In genomic region chr9:63952591-63952990, GRCm38 (mm10) we compare ENCODE assay signal across 19 mouse cellular contexts.
A peak's percentile ranks its signal among the peaks of the same experiment; 100 is the strongest.
DNase-seq lines count a peak whose midpoint lies in the region; ATAC-seq lines count a peak whose summit lies in the region.
"Had no signal": no experiment of that assay in that cellular context is flagged by ENCODE, and none has a peak within 500 bp of the region (broad histone marks: within the 10 kb centered on the region; RNA-seq: fewer than 3 reads in every experiment).

No protein-coding gene starts in this region.

- intact Hi-C loops in heart, postnatal 14 days (cut with DNase I) = no loop called here

- peak overlapping the region; percentile 60 for H3K27ac ChIP-seq in heart, embryonic 12.5 days (ENCODE audit: poor library complexity, severe bottlenecking)
- peak overlapping the region; percentile 18; the same call in 1 of the 2 replicates for H3K27ac ChIP-seq in heart, embryonic 16.5 days (ENCODE audit: low read length)
- H3K27ac ChIP-seq: embryonic facial prominence, embryonic 13.5 days; forebrain, embryonic 12.5 days; hindbrain, embryonic 10.5 days; hindbrain, embryonic 15.5 days had no signal

- H3K4me2 ChIP-seq in heart, embryonic 12.5 days = no peak overlapping the region
- no peak overlapping the region for H3K4me2 ChIP-seq in heart, embryonic 16.5 days (ENCODE audit: low read depth, low read length)
- H3K4me2 ChIP-seq: embryonic facial prominence, embryonic 13.5 days; forebrain, embryonic 12.5 days had no signal

- no peak for ATAC-seq in heart, embryonic 12.5 days (ENCODE audit: insufficient number of reproducible peaks, low FRiP score)
- no peak for ATAC-seq in heart, embryonic 16.5 days (replicated peaks; ENCODE audit: extremely low read depth, insufficient read depth, low FRiP score)
- no peak for ATAC-seq in activated CD4-positive, CD25-positive, alpha-beta regulatory T cell, adult 4 months
- ATAC-seq: forebrain, embryonic 16.5 days; intestine, embryonic 16.5 days; Patski had no signal

- H3K36me3 ChIP-seq in heart, embryonic 12.5 days = peaks cover 33% of the 10 kb centered on the region
- H3K36me3 ChIP-seq in heart, embryonic 16.5 days (ENCODE audit: control insufficient read depth, insufficient read depth) = peaks cover 9% of the 10 kb centered on the region; the same call in 1 of the 2 replicates
- H3K36me3 ChIP-seq: hindbrain, embryonic 15.5 days had no signal

- 50% methylated on average over 2 of the region's 2 CpGs for WGBS in heart, embryonic 12.5 days
- 56% methylated on average over 2 of the region's 2 CpGs for WGBS in heart, embryonic 16.5 days

- no peak for DNase-seq in heart, postnatal 14 days
- DNase-seq in heart, adult 9 months (ENCODE audit: low spot score in 2 of 2) = no peak
- peak; percentile 51 for DNase-seq in lung, postnatal 10 days
- DNase-seq: adrenal gland, adult 2 months; adrenal gland, postnatal 25 days; cerebellum, adult 18-20 months; cerebellum, adult 9-11 months; cerebellum, postnatal 36 days; gastrocnemius, postnatal 10 days had no signal

- H3K9me3 ChIP-seq in heart, embryonic 12.5 days (replicated peaks) = no peaks in the 10 kb centered on the region
- no peaks in the 10 kb centered on the region for H3K9me3 ChIP-seq in heart, embryonic 16.5 days (replicated peaks; ENCODE audit: control insufficient read depth, low read length)
- H3K9me3 ChIP-seq: embryonic facial prominence, embryonic 13.5 days; forebrain, embryonic 12.5 days; hindbrain, embryonic 10.5 days; hindbrain, embryonic 15.5 days had no signal

- H3K27me3 ChIP-seq in heart, embryonic 12.5 days (replicated peaks) = no peaks in the 10 kb centered on the region
- no peaks in the 10 kb centered on the region for H3K27me3 ChIP-seq in heart, embryonic 16.5 days (ENCODE audit: control insufficient read depth, insufficient read depth, low read length)
- H3K27me3 ChIP-seq: embryonic facial prominence, embryonic 13.5 days; hindbrain, embryonic 15.5 days; Patski had no signal

- no peak overlapping the region for H3K4me3 ChIP-seq in heart, embryonic 12.5 days
- H3K4me3 ChIP-seq in heart, embryonic 16.5 days (ENCODE audit: low read length) = no peak overlapping the region
- H3K4me3 ChIP-seq: embryonic facial prominence, embryonic 13.5 days; forebrain, embryonic 12.5 days; hindbrain, embryonic 10.5 days had no signal

- H3K9ac ChIP-seq in heart, embryonic 12.5 days = peak overlapping the region; percentile 52
- H3K9ac ChIP-seq in heart, embryonic 16.5 days (ENCODE audit: low read length) = no peak overlapping the region
- H3K9ac ChIP-seq: embryonic facial prominence, embryonic 13.5 days; forebrain, embryonic 12.5 days had no signal

- peaks cover 94% of the 10 kb centered on the region for H3K4me1 ChIP-seq in heart, embryonic 12.5 days (replicated peaks)
- peaks cover 32% of the 10 kb centered on the region for H3K4me1 ChIP-seq in heart, embryonic 16.5 days (ENCODE audit: control insufficient read depth, insufficient read depth, low read length)
